Mouse (Mus musculus): ENCODE measurements around the gene Dna2. TPM values are rescaled to one million over a fixed set of nuclear protein-coding genes. Genes with fewer than 3 reads are reported as not detected.
"Not testable (repeated sequence)": the region's sequence is repeated elsewhere in the genome, so short reads cannot be mapped to it uniquely, and the experiment has no call there.

Gene Dna2
- total RNA-seq (2021): 1 to 10 TPM; 1.4 TPM
- long read RNA-seq, experiment 1: 0 reads
- long read RNA-seq, experiment 2, full-length matches to known transcripts: 1 of 1 reads
- long read RNA-seq, experiment 2, partial matches to known transcripts: 0 of 1 reads
- long read RNA-seq, experiment 2, other reads (novel, unspliced or antisense): 0 of 1 reads

DNA sequence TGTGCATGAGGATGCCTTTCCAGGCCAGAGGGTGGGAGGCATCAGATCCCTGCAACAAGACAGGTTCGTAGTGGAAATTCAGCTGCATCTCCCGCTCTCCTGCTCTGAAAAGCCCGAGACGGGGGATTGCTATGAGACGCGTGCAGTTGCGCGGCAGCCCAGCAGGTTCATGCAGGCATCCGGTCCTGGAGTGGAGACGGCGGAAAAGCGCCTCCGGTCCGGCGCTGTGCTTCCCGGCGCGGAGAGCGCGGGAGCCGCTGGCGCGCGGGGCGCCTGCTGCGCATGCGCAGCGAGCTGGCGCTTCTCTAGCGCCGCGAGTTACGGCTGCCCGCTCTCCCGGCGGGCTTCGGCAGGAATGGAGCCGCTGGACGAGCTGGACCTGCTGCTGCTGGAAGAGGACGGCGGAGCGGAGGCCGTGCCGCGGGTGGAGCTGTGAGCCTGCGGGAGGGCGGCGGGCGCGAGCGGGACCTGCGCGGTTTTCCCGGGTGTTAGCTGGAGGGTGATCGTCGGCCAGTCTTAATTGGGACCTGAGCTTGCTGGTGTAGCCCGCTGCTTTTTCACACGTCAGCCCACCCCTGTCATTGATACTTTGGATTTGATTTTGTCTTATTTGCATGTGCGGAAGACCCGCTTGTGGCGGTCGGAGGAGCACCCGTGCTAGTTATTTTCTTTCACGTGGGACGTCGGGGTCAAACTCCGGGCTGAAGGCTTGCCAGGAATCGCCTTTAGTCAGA, at the start of gene Dna2:
Dna2 (plus strand) TSS at position 289 of the 734 bp plus-strand sequence.
- DNase-seq (ENCODE audit: low spot score in 2 of 2): peak; percentile 64 to 76
- intact Hi-C loops (cut with DNase I): no loop called here

DNA sequence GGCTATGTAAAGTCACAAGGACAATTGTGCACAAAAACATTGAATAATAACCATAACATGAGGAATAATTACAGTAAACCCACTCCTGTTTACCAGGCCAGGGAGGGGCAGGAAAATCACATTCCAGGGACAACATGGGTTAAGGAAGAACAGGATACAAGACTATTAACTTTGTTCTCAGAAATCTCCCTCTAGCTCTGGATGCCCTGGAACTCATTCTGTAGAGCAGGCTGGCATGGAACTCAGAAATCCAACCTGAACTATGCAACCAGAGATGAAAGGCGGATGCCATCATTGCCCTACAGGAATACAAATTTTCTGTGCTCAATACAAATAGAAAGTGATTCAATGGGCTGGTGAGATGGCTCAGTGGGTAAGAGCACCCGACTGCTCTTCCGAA, 49.4 kb upstream of the Dna2 start:
- DNase-seq (ENCODE audit: low spot score in 2 of 2): no peak
- intact Hi-C loops (cut with DNase I): no loop called here

DNA sequence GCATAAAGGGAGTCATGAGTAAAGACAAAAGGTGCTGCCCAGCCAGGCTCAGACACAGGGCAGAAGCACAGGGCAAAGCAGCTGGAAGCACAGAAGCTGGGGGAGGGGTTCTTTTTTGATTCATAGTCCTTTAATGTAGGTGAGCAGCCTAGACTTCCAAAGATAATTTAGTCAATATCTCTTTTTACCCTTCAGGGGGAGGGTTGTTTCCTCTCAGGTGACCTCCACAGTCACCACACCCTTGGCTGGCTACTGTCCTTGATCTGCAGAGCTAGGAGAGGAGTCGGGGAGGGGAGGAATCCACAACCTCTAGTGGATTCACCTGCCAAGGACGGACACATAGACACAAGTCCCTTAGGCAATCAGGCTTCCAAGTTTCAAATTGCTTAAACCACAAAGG, 48.8 kb upstream of the Dna2 start:
- no peak for DNase-seq (ENCODE audit: low spot score in 2 of 2)
- intact Hi-C loops (cut with DNase I): no loop called here

DNA sequence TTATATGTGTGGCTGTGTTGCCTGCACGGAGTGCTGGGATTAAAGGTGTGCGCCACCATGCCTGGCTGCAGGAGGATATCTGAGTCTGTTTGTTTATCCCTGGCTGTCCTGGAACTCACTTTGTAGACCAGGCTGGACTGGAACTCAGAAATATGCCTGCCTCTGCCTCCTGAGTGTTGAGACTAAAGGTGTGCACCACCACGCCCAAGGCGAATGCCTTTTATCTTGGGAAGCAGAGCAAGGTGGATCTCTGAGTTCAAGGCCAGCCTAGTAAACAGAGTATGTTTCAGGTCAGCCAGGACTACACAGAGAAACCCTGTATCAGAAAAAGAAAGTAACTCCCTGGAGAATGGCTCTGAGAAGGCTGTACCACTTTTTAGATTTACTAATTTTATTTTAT, 46.7 kb upstream of the Dna2 start:
- DNase-seq (ENCODE audit: low spot score in 2 of 2): no peak
- intact Hi-C loops (cut with DNase I): no loop called here

DNA sequence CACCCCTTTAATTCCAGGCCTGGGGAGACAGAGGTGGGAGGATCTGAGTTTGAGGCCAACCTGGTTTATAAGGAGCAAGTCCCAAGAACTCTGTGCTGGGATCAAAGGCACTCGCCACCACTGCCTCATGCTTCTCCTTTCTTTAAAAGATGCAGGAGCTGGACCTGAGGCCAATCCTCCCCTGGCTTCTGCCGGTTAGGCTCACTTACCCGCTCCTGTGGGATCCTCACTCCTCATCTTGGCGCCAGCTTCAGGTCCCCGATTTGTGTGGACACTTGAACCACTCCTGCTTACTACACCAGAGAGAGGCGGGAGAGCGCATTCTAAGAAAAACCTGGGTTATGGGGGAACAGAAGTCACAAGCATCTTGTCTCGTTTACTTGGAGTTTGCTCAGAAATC, 45.0 kb upstream of the Dna2 start:
- intact Hi-C loops (cut with DNase I): no loop called here

DNA sequence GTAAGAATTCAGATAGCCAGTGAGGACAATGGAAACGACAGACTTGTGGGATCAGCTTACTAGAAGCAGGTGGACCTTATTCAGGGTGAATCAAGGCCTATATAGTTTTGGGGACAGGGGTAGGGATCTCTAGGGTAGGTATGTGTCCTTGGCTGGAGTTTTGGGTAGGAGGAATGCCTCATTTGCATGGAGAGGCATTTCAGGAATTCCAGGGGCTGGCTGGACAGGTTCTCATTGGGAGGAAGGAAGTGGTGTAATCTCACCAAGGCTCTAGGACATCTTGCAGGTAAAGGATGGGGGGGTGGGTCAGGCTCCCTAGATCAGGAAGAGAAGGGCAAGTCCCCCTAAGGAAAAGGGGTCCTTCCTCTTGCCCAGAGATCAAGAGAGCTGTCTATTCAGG, 44.0 kb upstream of the Dna2 start:
- DNase-seq (ENCODE audit: low spot score in 2 of 2): no peak
- intact Hi-C loops (cut with DNase I): no loop called here

More for the DNA sequence above, 45.0 kb upstream of the Dna2 start:
- DNase-seq (ENCODE audit: low spot score in 2 of 2): no peak

DNA sequence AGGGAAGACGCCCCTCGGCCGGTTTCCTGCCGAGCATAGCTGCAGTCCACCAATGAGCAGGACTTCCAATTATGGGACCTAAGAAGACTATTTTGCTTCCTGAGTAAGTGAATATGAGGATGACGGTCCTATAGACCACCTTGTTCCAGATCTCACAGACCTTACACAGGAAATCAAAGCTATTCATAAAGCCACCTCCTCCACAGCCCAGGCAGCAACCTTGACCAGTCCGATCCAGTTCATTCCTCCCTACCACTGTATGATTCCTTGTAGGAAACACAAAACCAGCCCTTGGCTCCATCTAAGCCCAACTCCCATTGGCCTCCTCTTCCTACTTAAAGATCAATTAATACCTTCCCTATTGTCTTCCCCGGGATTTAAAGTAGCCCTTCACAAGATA, 40.5 kb upstream of the Dna2 start:
- intact Hi-C loops (cut with DNase I): no loop called here
- no peak for DNase-seq (ENCODE audit: low spot score in 2 of 2)

DNA sequence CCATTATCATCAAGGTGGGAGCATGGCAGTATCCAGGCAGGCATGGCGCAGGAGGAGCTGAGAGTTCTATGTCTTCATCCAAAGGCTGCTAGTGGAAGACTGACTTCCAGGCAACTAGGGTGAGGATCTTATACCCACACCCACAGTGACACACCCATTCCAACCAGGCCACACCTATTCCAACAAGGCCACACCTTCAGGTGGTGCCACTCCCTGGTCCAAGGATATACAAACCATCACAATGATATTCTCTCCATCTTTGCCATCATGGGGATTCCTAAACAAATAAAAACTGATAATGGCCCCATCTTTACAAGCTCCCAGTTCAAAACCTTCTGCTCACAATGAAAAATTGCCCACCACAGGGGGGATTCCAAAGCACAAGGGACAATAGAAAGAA, 37.9 kb upstream of the Dna2 start, which contains the start of gene Tet1:
Tet1 (minus strand) TSS at position 101 of the 400 bp plus-strand sequence.
- intact Hi-C loops (cut with DNase I); DNase-seq (ENCODE audit: low spot score in 2 of 2): not testable (repeated sequence)

DNA sequence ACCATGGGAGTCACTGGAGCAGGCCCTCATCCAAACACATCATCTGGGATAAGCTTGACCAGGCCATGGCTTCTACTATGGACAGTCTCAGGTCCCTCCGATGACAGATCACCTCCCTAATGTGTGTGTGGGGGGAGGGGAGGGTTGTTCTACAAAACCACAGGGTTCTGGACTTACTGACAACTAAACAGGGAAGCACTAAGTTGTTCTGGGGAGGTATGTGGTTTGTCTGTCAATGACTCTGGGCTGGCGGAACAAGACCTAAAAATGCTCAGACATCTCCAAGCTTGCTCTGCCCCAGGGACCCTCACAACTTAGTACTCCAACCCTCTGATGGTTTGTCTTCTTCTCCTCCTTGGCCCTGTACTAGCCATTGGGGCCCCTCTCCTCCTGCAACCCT, 35.7 kb upstream of the Dna2 start:
- intact Hi-C loops (cut with DNase I): no loop called here
- no peak for DNase-seq (ENCODE audit: low spot score in 2 of 2)

DNA sequence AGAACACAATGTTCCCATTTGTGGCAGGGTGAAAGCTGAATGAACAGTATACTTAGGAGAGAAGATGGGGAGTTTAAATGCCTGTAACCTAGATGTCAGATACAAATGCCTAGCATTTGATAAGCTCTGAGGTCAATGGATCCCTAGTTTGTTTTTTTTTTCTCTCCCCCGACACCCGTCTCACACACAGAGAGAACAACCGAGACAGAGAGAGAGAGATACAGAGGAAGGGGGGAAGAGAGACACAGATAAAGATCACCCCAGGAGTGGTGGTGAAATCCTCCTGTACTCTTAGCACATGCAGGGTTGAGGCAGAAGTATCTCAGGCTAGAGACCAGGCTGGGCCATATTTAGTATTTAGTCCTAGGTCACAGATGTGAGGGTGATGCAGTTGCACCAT, 27.8 kb upstream of the Dna2 start:
- intact Hi-C loops (cut with DNase I): no loop called here
- DNase-seq (ENCODE audit: low spot score in 2 of 2): no peak

DNA sequence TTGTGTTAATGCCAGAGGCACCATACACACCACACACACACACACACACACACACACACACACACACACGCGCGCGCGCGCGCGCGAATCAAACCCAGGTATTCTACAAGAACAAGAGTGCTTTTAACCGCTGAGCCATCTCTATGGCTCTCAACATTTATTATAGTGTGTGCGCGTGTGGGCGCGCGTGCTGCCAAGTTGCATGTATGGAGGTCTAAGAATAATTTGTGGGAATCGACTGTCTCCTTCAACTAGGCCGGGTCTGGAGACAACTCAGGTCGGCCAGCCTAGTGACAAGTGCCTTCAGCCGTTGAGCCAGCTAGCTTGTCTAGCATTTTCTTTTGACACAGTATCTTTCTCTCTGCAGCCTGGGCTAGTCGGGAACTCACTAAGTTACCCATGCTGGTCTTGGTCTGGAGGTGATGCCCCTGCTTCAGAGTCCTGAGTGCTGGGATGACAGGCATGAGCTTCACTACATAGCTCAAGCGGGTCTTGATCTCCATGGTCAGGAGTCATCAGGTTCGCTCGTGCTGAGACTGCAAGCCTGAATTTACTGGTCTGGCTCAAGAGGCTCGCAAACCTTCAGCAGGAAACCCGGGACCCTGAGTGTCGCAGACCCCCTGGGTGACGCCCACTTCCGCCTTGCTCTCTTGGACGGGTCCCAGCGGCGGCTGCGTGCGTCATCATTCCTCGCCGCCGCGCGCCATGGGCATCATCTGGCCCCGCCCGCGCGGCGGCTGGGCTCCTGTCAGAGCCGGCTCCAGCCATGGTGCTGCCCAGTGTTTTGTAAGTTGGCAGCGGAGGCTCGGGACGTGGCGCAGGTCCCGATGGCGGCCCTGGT, 26.7 kb upstream of the Dna2 start, which contains the start of gene Slc25a16:
Slc25a16 (plus strand) TSS at position 709 of the 841 bp plus-strand sequence.
- intact Hi-C loops (cut with DNase I): loop anchor here (5.0 kb wide), 1 partner anchor 62 kb away; the partner anchor contains the start of gene Rufy2
- peak; percentile 94 for DNase-seq (ENCODE audit: low spot score in 2 of 2)

DNA sequence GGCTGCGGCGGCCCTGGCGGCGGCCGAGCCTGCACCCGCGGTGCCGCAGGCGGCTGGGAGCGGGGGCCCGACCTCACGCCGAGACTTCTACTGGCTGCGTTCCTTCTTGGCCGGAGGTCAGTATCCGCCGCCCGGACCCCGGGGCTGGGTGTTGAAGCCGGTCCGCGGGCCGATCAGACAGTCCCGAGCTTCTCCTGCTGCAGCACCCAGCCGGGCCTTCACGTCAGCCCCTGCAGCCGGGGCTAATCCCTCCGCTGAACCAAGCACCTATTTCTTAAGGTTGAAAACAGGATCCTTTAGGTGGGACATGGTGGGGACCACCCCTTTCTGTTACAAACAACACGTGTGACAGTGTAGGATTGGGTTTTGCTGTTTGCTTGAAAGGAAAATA, 26.1 kb upstream of the Dna2 start:
- intact Hi-C loops (cut with DNase I): loop anchor here (5.0 kb wide), 1 partner anchor 62 kb away; the partner anchor contains the start of gene Rufy2

DNA sequence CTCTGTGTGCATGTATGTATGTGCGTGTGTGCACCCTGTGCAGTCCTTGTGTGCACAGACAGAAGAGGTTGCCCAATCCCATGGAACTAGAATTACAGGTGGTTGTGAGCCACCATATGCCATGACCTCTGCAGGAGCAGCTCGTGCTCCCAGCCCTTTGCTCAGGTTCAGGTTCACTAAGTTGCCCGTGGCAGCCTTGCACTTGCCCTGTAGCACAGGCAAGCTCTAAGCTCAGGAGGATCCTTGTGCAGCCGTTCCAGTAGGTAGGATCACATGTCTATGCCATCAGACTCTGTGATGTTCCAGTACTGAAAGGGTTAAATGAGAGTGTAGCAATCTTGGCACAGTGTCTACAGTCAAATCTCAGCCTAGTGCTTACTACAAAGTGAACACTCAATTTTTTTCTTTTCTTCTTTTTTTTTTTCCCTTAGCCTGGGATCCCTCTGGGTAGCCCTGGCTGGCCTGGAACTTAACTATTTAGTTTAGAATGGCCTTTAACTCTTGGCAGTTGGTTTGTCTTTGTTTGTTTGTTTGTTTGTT, 22.7 kb upstream of the Dna2 start:
- intact Hi-C loops (cut with DNase I): loop anchor here (5.0 kb wide), 1 partner anchor 58 kb away; the partner anchor contains the start of gene Rufy2
- no peak for DNase-seq (ENCODE audit: low spot score in 2 of 2)

More for the DNA sequence above, 26.1 kb upstream of the Dna2 start:
- no peak for DNase-seq (ENCODE audit: low spot score in 2 of 2)

DNA sequence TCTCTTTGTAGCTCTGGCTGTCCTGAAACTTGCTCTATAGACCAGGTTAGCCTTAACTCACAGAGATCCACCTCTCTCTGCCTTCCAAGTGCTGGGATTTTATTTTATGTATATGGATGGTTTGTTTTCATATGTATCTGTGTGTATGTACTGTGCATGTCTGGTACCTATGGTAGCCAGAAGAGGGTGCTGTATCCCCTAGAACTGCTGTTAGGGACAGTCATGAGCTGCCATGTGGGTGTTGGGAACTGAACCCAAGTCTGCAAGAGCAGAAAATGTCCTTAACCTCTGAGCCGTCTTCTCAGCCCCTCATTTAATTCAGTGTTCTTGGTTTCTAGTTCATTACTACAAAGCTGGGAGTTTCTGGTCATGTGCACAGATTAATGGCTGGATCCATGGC, 14.4 kb upstream of the Dna2 start:
- intact Hi-C loops (cut with DNase I): no loop called here
- no peak for DNase-seq (ENCODE audit: low spot score in 2 of 2)

DNA sequence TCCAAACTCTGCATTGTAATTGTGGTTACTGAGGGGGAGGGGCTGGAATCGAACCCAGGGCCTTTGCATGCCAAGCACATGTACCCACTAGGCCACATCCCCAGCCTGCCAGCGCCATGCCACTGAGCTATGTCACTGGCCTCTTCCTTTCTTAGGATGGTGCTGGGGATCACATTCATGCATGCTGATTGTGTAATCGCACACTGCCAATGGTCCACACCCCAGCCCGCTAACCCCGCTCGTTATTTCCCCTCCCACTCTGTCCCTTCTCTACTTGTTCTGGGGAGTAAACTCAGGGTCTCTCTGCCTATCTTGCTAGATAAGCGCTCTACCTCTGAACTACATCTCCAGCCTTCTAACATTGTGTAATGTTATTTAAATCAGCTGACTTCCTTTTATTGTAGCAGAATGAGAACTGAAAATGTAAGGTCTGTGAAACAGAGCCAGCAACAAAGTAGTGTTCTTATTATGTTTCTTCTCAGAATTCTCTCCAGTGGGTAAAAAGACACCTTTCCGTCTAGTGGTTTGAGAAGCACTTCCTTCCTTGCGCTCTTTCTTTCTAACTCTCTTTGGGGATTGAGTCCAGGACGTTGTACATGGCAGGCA, 1.7 kb upstream of the Dna2 start:
- DNase-seq (ENCODE audit: low spot score in 2 of 2): no peak
- intact Hi-C loops (cut with DNase I): no loop called here

DNA sequence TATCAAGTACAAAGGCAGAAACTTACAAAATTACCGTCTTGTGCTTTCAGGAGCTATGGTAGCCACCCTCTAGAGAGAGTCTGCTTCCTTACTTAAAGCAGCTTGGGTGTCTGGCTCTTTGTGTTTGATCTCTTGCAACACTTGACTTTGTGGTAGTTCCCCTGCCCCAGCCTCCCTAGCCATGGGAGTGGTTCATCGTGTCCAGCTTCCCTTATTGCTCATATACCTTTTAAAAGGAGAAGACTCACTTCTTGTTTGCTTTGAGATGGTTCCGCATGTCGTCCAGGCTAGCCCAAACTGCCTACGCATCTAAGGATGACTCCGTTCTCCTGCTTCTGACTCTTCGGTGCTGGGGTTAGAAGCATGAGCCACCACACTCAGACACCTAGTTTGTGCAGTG, 1.7 kb downstream of the Dna2 start:
- no peak for DNase-seq (ENCODE audit: low spot score in 2 of 2)
- intact Hi-C loops (cut with DNase I): no loop called here

DNA sequence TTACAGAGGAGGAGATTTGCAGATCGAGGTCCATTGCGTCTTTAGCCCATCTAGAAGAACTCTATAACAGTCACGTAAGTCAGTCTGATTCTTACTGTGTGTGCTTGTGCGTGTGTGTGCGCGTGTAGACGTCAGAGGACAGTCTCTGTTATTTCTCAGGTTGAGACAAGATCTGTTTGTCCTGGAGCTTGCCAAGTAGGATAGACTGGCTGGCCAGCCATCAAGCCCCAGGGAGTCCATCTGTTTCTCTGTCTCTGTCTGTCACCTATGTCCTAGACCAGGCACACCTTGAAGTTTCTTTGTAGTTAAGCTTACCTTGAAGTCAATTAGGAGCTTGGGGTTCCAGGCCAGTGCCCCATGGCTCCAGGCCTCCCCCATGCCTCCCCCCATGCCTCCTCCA, 17.1 kb downstream of the Dna2 start:
- intact Hi-C loops (cut with DNase I): no loop called here
- DNase-seq (ENCODE audit: low spot score in 2 of 2): no peak

DNA sequence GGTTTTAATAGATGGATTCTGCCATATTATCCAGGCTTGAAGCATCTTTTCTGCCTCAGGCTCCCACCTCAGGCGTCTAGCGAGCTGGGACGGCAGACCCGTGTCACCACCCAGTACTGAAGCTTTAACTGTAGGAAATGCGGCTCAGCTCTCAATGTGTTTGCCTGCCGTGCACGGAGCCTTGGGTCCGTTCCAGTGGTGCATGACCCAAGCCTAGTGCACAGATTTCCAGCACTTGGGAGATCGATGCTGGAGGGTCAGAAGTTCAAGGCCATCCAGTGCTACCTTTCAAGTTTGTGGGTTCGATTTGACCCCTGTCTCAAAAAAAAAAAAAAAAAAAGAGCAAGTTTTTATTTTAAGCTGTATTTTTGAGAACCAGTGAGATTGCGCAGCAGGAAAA, 19.0 kb downstream of the Dna2 start:
- intact Hi-C loops (cut with DNase I): no loop called here
- DNase-seq (ENCODE audit: low spot score in 2 of 2): no peak

DNA sequence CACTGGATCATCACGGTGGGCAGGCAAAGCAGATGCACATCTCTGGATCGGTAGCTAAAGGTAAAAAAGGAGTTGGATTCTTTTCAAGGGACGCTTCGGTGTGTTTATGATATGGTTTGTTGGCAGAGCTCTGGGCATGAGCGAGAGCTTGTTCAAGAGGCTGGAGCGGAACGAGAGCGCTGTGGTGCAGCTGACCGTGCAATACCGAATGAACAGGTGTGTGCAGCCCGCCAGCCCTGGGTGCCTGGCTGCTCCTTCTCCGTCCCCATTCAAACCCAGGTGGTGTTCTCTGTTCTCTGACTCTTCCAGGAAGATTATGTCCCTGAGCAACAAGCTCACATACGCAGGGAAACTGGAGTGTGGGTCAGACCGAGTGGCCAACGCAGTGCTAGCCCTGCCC, 19.5 kb downstream of the Dna2 start:
- intact Hi-C loops (cut with DNase I): no loop called here
- no peak for DNase-seq (ENCODE audit: low spot score in 2 of 2)

DNA sequence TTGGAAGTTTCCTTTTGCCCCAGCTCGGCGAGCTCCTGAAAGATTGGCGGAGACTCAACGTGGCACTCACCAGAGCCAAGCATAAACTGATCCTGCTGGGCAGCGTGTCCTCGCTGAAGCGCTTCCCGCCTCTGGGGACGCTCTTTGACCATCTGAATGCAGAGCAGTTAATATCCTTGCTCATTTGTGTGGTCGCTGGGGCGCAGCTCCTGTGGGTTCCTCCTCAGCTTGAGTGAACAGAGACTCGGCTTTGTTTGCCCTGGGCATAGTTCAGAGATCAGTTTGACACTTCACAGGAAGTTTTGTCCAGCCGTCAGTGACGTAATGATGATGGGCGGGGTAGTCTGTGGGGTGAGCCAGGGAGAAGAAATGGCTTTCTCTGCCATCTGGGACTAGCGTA, 25.0 kb downstream of the Dna2 start:
- intact Hi-C loops (cut with DNase I): no loop called here
- DNase-seq (ENCODE audit: low spot score in 2 of 2): no peak
